Mouse (Mus musculus) midbrain, embryonic 11.5 days (tissue): Measurements from ENCODE around the gene Fam241b. TPM values are rescaled to one million over a fixed set of nuclear protein-coding genes. Genes with fewer than 3 reads are reported as not detected.

ENCODE experiments used
- ATAC-seq: fragments of 200-750 bp; cut with Nextera tagmentation; 2 replicates; pipeline ENCODE4 v1.8.0; 2017; ENCODE audit warnings: moderate TSS enrichment, moderate library complexity; ENCODE audit not compliant: low FRiP score
- DNase-seq: peaks from one replicate; pipeline ENCODE4 v3.0.0; 2015; ENCODE audit warnings: low spot score; ENCODE audit errors: missing footprints
- H3K27ac ChIP-seq: fragments of 300-500 bp; sonication (generic); 2 replicates; pipeline ENCODE4 v1.5.1; 2014; ENCODE audit warnings: low read depth, low read length
- H3K27me3 ChIP-seq: fragments of 300-500 bp; sonication (generic); 2 replicates; pipeline ENCODE4 v1.6.1; 2014; ENCODE audit warnings: mild to moderate bottlenecking, low read length, moderate library complexity, mixed read lengths; ENCODE audit not compliant: control insufficient read depth, insufficient read depth
- H3K36me3 ChIP-seq: fragments of 300-500 bp; sonication (generic); 2 replicates; pipeline ENCODE4 v1.6.1; 2014; ENCODE audit warnings: mild to moderate bottlenecking, low read length, moderate library complexity, mixed read lengths; ENCODE audit not compliant: control insufficient read depth, insufficient read depth
- H3K4me1 ChIP-seq: fragments of 300-500 bp; sonication (generic); 2 replicates; pipeline ENCODE4 v1.6.1; 2014; ENCODE audit warnings: low read length; ENCODE audit not compliant: control insufficient read depth, insufficient read depth
- H3K4me2 ChIP-seq: fragments of 300-500 bp; sonication (generic); 2 replicates; pipeline ENCODE4 v1.6.1; 2014; ENCODE audit warnings: mild to moderate bottlenecking, moderate library complexity
- H3K4me3 ChIP-seq: fragments of 300-500 bp; sonication (generic); 2 replicates; pipeline ENCODE4 v1.5.1; 2014; ENCODE audit warnings: low read depth, low read length
- H3K9ac ChIP-seq: fragments of 300-500 bp; sonication (generic); 2 replicates; pipeline ENCODE4 v1.6.1; 2014; ENCODE audit warnings: low read length
- H3K9me3 ChIP-seq: fragments of 300-500 bp; sonication (generic); 2 replicates; pipeline ENCODE4 v1.6.1; 2016; ENCODE audit warnings: low read length; ENCODE audit not compliant: control insufficient read depth
- WGBS: fragments of 180-500 bp; shearing (Covaris S2); extraction: QIAGEN DNeasy Blood & Tissue Kit; methylation state at CpG from one replicate; pipeline ENCODE4 v1.1.7; 2014; 5-methylcytosine and 5-hydroxymethylcytosine counted together
- polyA plus RNA-seq: library from polyadenylated mRNA; unstranded; fragments of >200 nt; fragmentation: Nextera tagmentation; extraction: Ambion mirVana; gene quantifications from 2 replicates; pipeline ENCODE4 v1.2.1, GENCODE M21; 2014

Fam241b gene
- polyA plus RNA-seq, 1 experiment from 2014 or later = 7.1 TPM

GRCm38 (mm10) chr10:62138040-62138439 lies 5.7 kb downstream of the Fam241b start:
- Histone ChIP-seq H3K27ac (no peak overlapping the region), H3K9me3 (no peaks in the 10 kb centered on the region), H3K4me3 (no peak overlapping the region), H3K4me1 (peaks cover 2% of the 10 kb centered on the region; the same call in 1 of the 2 replicates), H3K9ac (no peak overlapping the region), H3K4me2 (no peak overlapping the region), H3K27me3 (peaks cover 38% of the 10 kb centered on the region), H3K36me3 (no peaks in the 10 kb centered on the region)
- ATAC-seq = no peak
- 23% methylated on average over 3 of the region's 3 CpGs for WGBS
- peak; percentile 82 for DNase-seq

GRCm38 (mm10) chr10:62137150-62137549 lies 6.6 kb downstream of the Fam241b start:
- 7% methylated on average over 4 of the region's 4 CpGs for WGBS
- peak; percentile 44 for DNase-seq
- no peak overlapping the region for H3K4me3 ChIP-seq
- H3K9me3 ChIP-seq = no peaks in the 10 kb centered on the region
- H3K36me3 ChIP-seq = no peaks in the 10 kb centered on the region
- H3K4me2 ChIP-seq = no peak overlapping the region
- ATAC-seq = no peak
- no peak overlapping the region for H3K27ac ChIP-seq
- H3K4me1 ChIP-seq = peaks cover 7% of the 10 kb centered on the region
- no peak overlapping the region for H3K9ac ChIP-seq
- peaks cover 46% of the 10 kb centered on the region for H3K27me3 ChIP-seq

GRCm38 (mm10) chr10:62135696-62136470 lies 7.8 kb downstream of the Fam241b start:
- WGBS = 3% methylated on average over 8 of the region's 8 CpGs
- DNase-seq = peak; percentile 79
- H3K4me3 ChIP-seq = no peak overlapping the region
- H3K4me2 ChIP-seq = no peak overlapping the region
- ATAC-seq = no peak
- no peak overlapping the region for H3K27ac ChIP-seq
- peaks cover 7% of the 10 kb centered on the region for H3K4me1 ChIP-seq
- no peak overlapping the region for H3K9ac ChIP-seq
- no peaks in the 10 kb centered on the region for H3K36me3 ChIP-seq
- H3K27me3 ChIP-seq = peaks cover 59% of the 10 kb centered on the region
- no peaks in the 10 kb centered on the region for H3K9me3 ChIP-seq

GRCm38 (mm10) chr10:62132691-62133281 lies 10.9 kb downstream of the Fam241b start, which contains the start of gene Neurog3:
Gene Neurog3 (plus strand): TSS chr10:62133090.
- Histone ChIP-seq H3K36me3 (no peaks in the 10 kb centered on the region), H3K9ac (no peak within 1 kb of the TSS), H3K4me2 (peak within 1 kb of the TSS; percentile 43), H3K4me3 (peak within 1 kb of the TSS; percentile 21), H3K4me1 (peaks cover 7% of the 10 kb centered on the region), H3K27me3 (peaks cover 90% of the 10 kb centered on the region), H3K9me3 (no peaks in the 10 kb centered on the region), H3K27ac (no peak within 1 kb of the TSS)
- ATAC-seq = no peak
- peak; percentile 90 for DNase-seq
- WGBS = under 1% methylated on average over 29 of the region's 29 CpGs

DNA sequence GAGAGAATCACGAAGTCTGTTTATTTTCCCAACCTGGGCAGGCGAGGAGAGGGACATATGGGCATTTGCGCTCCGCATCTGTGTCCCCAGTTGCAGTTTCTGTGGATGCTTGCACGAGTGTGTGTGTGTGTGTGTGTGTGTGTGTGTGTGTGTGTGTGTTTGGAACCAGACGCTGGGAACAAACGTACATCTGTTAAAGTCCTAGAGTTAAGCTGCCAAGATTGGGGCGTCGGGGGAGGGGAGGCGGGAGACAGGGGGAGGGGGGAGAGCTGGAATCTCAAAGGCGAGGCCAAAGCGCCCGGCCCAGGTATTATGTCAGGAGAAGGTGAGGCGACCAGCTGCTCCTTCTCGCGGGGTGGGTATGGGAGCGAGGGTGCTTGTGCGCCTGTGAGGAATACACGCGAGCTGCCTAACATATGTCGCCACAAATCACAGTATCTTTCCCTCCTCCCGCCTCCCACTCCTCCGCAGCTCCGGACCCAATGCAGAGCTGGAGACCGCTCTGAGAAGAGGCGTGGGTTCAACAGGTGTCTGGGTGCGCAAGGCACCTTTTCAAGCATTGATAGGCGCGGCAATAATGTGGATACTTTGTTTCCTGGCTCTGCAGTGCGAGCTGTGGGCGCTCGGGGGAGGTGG lies 15.3 kb downstream of the Fam241b start:
- no peak overlapping the region for H3K4me2 ChIP-seq
- peak; percentile 85 for DNase-seq
- 2% methylated on average over 30 of the region's 32 CpGs for WGBS

GRCm38 (mm10) chr10:62127711-62128231 lies 15.9 kb downstream of the Fam241b start:
- Histone ChIP-seq H3K9ac (no peak overlapping the region), H3K36me3 (no peaks in the 10 kb centered on the region), H3K4me3 (no peak overlapping the region), H3K9me3 (no peaks in the 10 kb centered on the region), H3K27me3 (peaks cover 58% of the 10 kb centered on the region), H3K4me2 (no peak overlapping the region), H3K4me1 (peaks cover 2% of the 10 kb centered on the region), H3K27ac (no peak overlapping the region)
- 35% methylated on average over 21 of the region's 21 CpGs for WGBS
- DNase-seq (peak; percentile 75), ATAC-seq (no peak)

More for the DNA sequence above, 15.3 kb downstream of the Fam241b start:
- H3K9me3 ChIP-seq = no peaks in the 10 kb centered on the region
- no peak overlapping the region for H3K4me3 ChIP-seq
- ATAC-seq = no peak
- no peaks in the 10 kb centered on the region for H3K36me3 ChIP-seq
- H3K27ac ChIP-seq = no peak overlapping the region
- peaks cover 5% of the 10 kb centered on the region for H3K4me1 ChIP-seq
- H3K27me3 ChIP-seq = peaks cover 64% of the 10 kb centered on the region
- no peak overlapping the region for H3K9ac ChIP-seq

DNA sequence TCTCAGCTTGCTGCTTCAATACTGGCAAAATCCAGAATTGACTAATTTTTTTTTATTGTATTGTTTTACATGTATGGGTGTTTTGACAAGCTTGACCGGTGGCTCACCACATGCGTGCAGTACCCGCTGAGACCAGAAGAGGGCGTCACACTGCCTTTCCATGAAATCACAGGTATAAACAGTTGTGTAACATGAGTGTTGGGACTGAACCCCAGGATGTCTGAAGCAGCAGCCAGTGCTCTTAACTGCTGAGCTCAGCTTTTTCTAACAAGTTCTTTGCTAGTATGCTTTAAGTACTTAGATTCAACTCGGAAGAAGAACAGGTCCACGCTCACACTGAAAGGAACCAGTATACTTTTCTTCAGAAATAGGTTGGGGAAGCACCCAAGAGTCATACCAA lies 16.6 kb downstream of the Fam241b start:
- Histone ChIP-seq H3K9me3 (no peaks in the 10 kb centered on the region), H3K27me3 (peaks cover 51% of the 10 kb centered on the region), H3K4me3 (no peak overlapping the region), H3K4me1 (no peaks in the 10 kb centered on the region), H3K27ac (no peak overlapping the region), H3K36me3 (no peaks in the 10 kb centered on the region), H3K9ac (no peak overlapping the region), H3K4me2 (no peak overlapping the region)
- WGBS = 36% methylated on average over 6 of the region's 6 CpGs
- DNase-seq = peak; percentile 83
- ATAC-seq = no peak

DNA sequence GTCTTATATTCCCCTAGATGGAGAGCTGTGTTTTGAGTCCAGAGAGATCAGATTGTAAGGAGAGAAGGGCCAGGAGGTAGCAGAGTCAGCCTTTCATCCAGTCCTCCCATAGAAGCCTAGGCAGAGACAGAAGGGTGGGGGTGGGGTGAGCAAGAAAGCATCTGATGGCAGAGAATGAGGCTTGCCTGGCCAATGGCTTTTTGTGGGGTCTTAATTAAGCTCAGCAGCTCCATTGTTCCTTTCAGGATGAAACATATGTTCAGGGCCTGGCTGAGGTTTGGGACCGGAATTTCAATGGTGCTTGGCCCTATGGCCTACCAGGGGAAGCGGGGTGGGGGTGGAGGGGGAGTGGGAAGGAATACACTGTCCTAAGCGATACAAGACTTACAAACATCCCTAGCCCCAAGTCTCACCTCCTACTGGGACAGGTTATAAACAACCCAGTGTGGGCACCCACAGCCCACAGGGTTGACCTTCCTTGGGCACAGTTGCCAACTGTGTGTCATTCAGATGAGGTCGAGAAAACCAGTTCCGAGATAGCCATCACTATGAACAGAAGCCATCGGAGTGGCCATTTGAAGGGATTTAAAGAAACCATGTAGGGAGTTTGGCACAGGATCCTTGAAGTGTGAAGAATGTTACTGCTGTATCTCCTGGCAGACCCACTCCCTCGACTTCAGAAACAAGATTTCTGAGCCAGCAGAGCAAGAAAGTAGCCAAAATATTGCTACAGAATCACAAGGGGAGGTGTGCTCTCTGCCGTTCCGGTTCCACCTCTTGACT lies 29.7 kb downstream of the Fam241b start:
- Histone ChIP-seq H3K4me1 (peaks cover 3% of the 10 kb centered on the region; the same call in 1 of the 2 replicates), H3K4me2 (no peak overlapping the region), H3K27me3 (peaks cover 21% of the 10 kb centered on the region), H3K9me3 (no peaks in the 10 kb centered on the region), H3K27ac (no peak overlapping the region), H3K36me3 (no peaks in the 10 kb centered on the region), H3K4me3 (no peak overlapping the region), H3K9ac (no peak overlapping the region)
- ATAC-seq (no peak), DNase-seq (peak; percentile 77)
- 64% methylated on average over 9 of the region's 9 CpGs for WGBS
